Mouse (Mus musculus) hindbrain, embryonic 15.5 days (tissue): Measurements from ENCODE around the gene Psmb2. TPM values are rescaled to one million over a fixed set of nuclear protein-coding genes. Genes with fewer than 3 reads are reported as not detected.

Experiments used
- ATAC-seq: fragments of 200-750 bp; cut with Nextera tagmentation; 2 replicates; pipeline ENCODE4 v1.8.0; 2017; ENCODE audit warnings: low read depth, moderate number of reproducible peaks, moderate TSS enrichment; ENCODE audit not compliant: low FRiP score
- H3K27ac ChIP-seq: fragments of 300-500 bp; sonication (generic); replicated peaks from 2 replicates; pipeline ENCODE4 v1.5.1; 2015; ENCODE audit warnings: mild to moderate bottlenecking, inconsistent platforms
- H3K27me3 ChIP-seq: fragments of 300-500 bp; sonication (generic); 2 replicates; pipeline ENCODE4 v1.6.1; 2015; ENCODE audit warnings: control low read depth, inconsistent platforms
- H3K36me3 ChIP-seq: fragments of 300-500 bp; sonication (generic); 2 replicates; pipeline ENCODE4 v1.6.1; 2015; ENCODE audit warnings: control low read depth, inconsistent platforms
- H3K4me1 ChIP-seq: fragments of 300-500 bp; sonication (generic); replicated peaks from 2 replicates; pipeline ENCODE4 v1.6.1; 2015; ENCODE audit warnings: control low read depth, inconsistent platforms
- H3K4me2 ChIP-seq: fragments of 300-500 bp; sonication (generic); 2 replicates; pipeline ENCODE4 v1.6.1; 2015; ENCODE audit warnings: moderate library complexity, mild to moderate bottlenecking, inconsistent platforms
- H3K4me3 ChIP-seq: fragments of 300-500 bp; sonication (generic); 2 replicates; pipeline ENCODE4 v1.5.1; 2015; ENCODE audit warnings: mild to moderate bottlenecking, inconsistent platforms
- H3K9ac ChIP-seq: fragments of 300-500 bp; sonication (generic); 2 replicates; pipeline ENCODE4 v1.6.1; 2015; ENCODE audit warnings: inconsistent platforms
- H3K9me3 ChIP-seq: fragments of 300-500 bp; sonication (generic); 2 replicates; pipeline ENCODE4 v1.6.1; 2016; ENCODE audit warnings: control low read depth, inconsistent platforms
- WGBS: fragments of 180-500 bp; shearing (Covaris S2); methylation state at CpG from one replicate; pipeline ENCODE4 v1.1.7; 2015; 5-methylcytosine and 5-hydroxymethylcytosine counted together
- polyA plus RNA-seq: library from polyadenylated mRNA; unstranded; fragments of >200 nt; fragmentation: Nextera tagmentation; extraction: Ambion mirVana; gene quantifications from 2 replicates; pipeline ENCODE4 v1.2.1, GENCODE M21; 2015

Psmb2 gene
- 400 and 413 TPM in 2 replicates for polyA plus RNA-seq

DNA sequence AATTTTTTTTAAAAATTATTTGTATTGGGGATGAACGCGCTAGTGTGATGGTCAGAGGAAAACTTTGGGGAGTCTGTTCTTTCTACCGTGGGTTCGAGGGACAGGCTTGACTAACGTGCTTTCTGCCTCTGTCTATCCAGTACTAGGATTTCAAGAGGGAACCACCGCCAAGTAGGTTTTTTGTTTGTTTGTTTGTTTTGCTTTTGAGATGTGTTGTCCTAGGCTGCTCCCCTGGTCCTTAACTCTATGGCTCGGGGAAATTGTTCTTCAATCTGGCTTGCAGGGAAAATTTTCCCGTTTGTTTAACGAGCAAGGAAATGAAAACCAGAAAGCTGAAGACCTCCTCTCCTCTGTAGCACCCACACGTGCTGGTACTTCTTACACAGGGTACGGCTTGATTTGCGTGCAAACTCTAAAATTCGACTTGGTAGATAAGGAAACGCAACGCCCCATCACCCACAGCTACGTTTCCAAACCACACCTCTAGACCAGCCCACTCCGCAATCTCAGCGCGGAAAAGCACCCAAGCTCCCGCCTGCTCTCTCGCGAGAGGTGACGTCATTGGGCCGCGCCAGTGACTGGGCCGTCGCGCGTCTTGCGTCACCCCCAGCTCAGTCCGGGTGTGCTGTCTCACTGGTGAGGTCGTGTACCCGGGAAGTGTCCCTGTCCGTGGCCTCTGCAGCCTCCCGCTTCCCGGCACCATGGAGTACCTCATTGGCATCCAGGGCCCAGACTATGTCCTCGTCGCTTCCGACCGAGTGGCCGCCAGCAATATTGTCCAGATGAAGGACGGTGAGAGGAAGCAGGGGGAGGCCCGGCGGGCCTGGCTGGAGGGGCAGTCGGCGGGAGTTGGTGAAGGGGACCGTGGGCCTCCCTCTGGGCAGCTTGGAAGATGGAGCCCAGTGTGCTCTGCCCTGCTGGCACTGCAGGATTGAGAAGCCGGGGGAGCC is at the start of gene Psmb2:
Gene Psmb2 (plus strand): TSS at position 577 of the 950 bp plus-strand sequence.
- Histone ChIP-seq H3K4me3 (peak within 1 kb of the TSS; percentile 95), H3K4me1 (peaks cover 30% of the 10 kb centered on the region), H3K36me3 (no peaks in the 10 kb centered on the region), H3K4me2 (peak within 1 kb of the TSS; percentile 97), H3K9me3 (no peaks in the 10 kb centered on the region), H3K9ac (peak within 1 kb of the TSS; percentile 98), H3K27me3 (no peaks in the 10 kb centered on the region), H3K27ac (peak within 1 kb of the TSS; percentile 85)
- WGBS = 3% methylated on average over 48 of the region's 48 CpGs
- peak; percentile 98 for ATAC-seq

DNA sequence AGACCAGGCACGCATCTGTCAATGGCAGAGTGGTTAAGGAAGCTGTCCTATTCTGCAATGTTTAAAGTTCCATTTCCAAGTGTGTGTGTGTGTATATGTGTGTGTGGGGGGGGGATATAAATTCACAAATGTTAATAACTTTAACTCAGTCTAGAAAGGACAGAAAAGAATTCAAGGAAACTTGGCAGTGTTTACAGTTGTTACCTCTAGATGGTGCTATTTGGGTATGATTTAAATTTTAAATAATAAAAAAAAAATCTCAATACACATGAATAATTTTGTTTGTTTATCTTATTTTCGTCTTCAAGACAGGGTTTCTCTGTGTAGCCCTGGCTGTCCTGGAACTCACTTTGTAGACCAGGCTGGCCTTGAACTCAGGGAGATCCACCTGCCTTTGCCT is 45.5 kb upstream of the Psmb2 start:
- H3K9ac ChIP-seq = no peak overlapping the region
- H3K4me2 ChIP-seq = no peak overlapping the region
- H3K9me3 ChIP-seq = no peaks in the 10 kb centered on the region
- ATAC-seq = no peak
- no peak overlapping the region for H3K4me3 ChIP-seq
- 49% methylated on average over 2 of the region's 2 CpGs for WGBS
- H3K36me3 ChIP-seq = no peaks in the 10 kb centered on the region
- peaks cover 18% of the 10 kb centered on the region for H3K4me1 ChIP-seq
- H3K27me3 ChIP-seq = peaks cover 8% of the 10 kb centered on the region; the same call in 1 of the 2 replicates
- H3K27ac ChIP-seq = no peak overlapping the region

DNA sequence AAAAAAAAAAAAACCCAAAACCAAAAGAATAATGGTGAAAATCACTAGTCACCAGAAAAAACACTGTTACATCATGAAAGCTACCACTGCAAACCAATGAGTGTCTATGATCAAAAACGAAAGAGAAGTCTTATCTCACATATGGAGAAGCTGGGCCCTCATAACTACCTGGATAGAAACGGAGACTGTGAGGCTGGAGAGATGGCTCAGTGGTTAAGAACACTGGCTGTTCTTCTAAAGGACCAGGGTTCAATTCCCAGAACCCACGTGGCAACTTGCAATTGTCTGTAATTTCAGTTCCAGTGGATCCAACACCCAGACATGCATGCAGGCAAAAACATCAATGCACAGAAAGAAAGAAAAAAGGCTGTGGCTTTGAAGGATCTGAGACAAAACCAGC is 44.8 kb upstream of the Psmb2 start:
- WGBS = 68% methylated on average over 3 of the region's 3 CpGs
- H3K27ac ChIP-seq = no peak overlapping the region
- H3K4me1 ChIP-seq = peaks cover 11% of the 10 kb centered on the region; the same call in 1 of the 2 replicates
- no peak overlapping the region for H3K9ac ChIP-seq
- no peaks in the 10 kb centered on the region for H3K9me3 ChIP-seq
- no peak overlapping the region for H3K4me3 ChIP-seq
- no peak for ATAC-seq
- no peaks in the 10 kb centered on the region for H3K36me3 ChIP-seq
- H3K4me2 ChIP-seq = no peak overlapping the region
- peaks cover 11% of the 10 kb centered on the region; the same call in 1 of the 2 replicates for H3K27me3 ChIP-seq

DNA sequence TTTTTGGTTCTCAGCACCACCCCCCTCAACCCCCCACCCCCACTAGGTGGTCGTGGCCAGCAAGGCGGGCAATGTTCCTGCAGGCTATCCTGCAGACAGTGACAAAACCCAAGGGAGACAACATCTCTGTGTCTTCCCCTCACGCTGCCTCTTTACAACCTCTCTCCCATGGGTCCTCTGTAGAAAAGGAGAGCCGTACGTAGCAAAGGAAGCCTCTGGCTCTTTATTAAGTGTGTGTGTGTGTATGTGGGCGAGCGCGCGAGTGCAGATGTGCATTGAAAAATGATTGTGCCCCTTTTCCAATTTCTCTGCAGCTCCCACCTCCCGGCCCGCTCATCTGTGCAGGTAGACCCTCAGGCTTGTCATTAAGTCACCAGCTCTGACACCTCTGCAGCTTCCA is 41.1 kb upstream of the Psmb2 start:
- no peaks in the 10 kb centered on the region for H3K36me3 ChIP-seq
- H3K9me3 ChIP-seq = no peaks in the 10 kb centered on the region
- H3K4me1 ChIP-seq = peaks cover 15% of the 10 kb centered on the region
- H3K27ac ChIP-seq = no peak overlapping the region
- H3K4me2 ChIP-seq = peak overlapping the region; percentile 46
- WGBS = 21% methylated on average over 11 of the region's 11 CpGs
- H3K4me3 ChIP-seq = peak overlapping the region; percentile 1; the same call in 1 of the 2 replicates
- no peak overlapping the region for H3K9ac ChIP-seq
- no peak for ATAC-seq
- peaks cover 14% of the 10 kb centered on the region; the same call in 1 of the 2 replicates for H3K27me3 ChIP-seq

DNA sequence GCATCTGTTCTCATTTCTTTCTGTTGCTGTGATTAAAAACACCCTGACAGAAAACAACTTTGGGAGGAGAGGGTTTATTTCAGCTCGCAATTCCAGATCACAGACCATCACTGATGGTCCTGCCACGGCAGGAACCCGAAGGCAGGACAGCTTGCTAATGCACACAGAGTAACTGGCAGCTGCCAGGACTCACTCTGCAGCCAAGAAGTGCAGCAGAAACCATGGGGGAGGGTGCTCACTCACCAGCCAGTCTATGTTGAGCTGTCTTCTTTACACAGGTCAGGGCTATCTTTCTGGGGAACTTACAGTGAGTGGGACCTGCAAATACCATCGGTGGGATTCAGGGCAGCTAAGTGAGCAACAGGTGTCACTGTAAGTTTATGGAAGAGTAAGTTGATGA is 40.0 kb upstream of the Psmb2 start:
- Histone ChIP-seq H3K4me3 (no peak overlapping the region), H3K36me3 (no peaks in the 10 kb centered on the region), H3K4me1 (peaks cover 15% of the 10 kb centered on the region), H3K9me3 (no peaks in the 10 kb centered on the region), H3K9ac (no peak overlapping the region), H3K27ac (no peak overlapping the region), H3K4me2 (no peak overlapping the region), H3K27me3 (peaks cover 14% of the 10 kb centered on the region; the same call in 1 of the 2 replicates)
- no peak for ATAC-seq
- 60% methylated on average over 4 of the region's 4 CpGs for WGBS

DNA sequence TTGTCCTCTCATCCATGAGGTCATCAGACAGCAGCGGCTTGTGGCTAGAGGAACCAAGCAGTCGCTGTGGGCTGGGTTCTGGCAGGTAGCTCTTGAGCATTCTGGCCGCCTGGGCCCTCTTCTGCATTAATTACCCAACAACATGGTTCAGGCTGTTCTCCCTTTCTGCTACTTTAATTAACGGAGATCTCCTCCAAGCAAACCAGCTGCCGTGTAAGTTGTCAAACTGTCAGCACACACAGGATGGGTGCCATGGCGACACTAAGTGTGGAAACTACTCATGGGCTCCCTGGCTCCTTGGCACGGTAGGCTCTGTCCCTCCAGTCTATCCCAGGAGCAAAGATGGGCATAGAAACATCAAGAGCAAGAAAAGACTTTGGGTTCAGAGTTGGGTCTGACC is 38.1 kb upstream of the Psmb2 start:
- no peak overlapping the region for H3K4me3 ChIP-seq
- H3K27ac ChIP-seq = no peak overlapping the region
- H3K36me3 ChIP-seq = no peaks in the 10 kb centered on the region
- no peak for ATAC-seq
- peaks cover 17% of the 10 kb centered on the region for H3K4me1 ChIP-seq
- H3K4me2 ChIP-seq = no peak overlapping the region
- peaks cover 11% of the 10 kb centered on the region; the same call in 1 of the 2 replicates for H3K27me3 ChIP-seq
- no peaks in the 10 kb centered on the region for H3K9me3 ChIP-seq
- 32% methylated on average over 7 of the region's 7 CpGs for WGBS
- no peak overlapping the region for H3K9ac ChIP-seq

DNA sequence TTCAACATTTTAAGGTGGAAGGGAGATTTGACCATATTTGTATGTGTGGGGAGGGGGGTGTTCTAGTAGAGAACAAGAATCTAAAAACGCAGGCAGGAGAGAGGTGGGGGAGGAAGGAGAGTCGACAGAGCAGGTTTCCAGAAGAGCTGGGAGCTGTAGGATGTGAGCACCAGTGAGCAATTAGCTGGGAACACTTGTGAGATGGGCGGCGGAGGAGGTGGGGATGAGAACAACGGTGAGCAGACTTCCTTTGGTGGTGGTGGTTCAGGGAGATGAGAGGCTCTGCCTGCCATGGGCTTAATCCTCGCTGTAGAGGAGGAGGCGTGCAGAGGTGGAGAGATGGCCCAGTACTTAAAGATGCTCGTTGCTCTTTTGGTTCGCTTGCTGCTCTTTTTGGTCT is 35.5 kb upstream of the Psmb2 start:
- no peak for ATAC-seq
- Histone ChIP-seq H3K9me3 (no peaks in the 10 kb centered on the region), H3K4me1 (peaks cover 14% of the 10 kb centered on the region), H3K9ac (no peak overlapping the region), H3K4me2 (no peak overlapping the region), H3K27me3 (0 out of 2 replicates have a peak, but pooled peaks cover 6% of the 10 kb centered on the region), H3K4me3 (no peak overlapping the region), H3K27ac (no peak overlapping the region), H3K36me3 (no peaks in the 10 kb centered on the region)
- WGBS = 52% methylated on average over 9 of the region's 9 CpGs

DNA sequence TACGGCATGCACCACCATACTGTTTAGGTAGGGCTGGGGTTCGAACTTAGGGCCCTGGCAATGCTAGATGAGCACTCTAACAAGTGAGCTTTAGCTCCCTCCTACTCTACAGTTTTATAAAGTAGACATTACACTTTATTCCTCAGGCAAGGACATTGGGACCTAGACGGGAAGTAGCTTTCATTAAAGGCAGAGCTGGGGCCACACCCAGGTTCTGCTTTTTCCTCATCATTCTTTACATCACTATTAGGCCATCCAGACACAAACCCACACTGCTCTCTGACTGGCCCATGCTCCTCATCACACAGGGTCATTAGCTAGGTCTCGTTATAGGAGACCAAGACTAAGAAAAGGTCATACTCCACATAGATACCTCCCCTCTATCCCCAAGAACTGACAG is 33.6 kb upstream of the Psmb2 start:
- H3K27ac ChIP-seq = no peak overlapping the region
- no peaks in the 10 kb centered on the region for H3K9me3 ChIP-seq
- H3K4me3 ChIP-seq = no peak overlapping the region
- no peaks in the 10 kb centered on the region for H3K27me3 ChIP-seq
- peaks cover 23% of the 10 kb centered on the region for H3K4me1 ChIP-seq
- ATAC-seq = no peak
- 81% methylated on average over 4 of the region's 4 CpGs for WGBS
- H3K4me2 ChIP-seq = no peak overlapping the region
- no peak overlapping the region for H3K9ac ChIP-seq
- no peaks in the 10 kb centered on the region for H3K36me3 ChIP-seq

DNA sequence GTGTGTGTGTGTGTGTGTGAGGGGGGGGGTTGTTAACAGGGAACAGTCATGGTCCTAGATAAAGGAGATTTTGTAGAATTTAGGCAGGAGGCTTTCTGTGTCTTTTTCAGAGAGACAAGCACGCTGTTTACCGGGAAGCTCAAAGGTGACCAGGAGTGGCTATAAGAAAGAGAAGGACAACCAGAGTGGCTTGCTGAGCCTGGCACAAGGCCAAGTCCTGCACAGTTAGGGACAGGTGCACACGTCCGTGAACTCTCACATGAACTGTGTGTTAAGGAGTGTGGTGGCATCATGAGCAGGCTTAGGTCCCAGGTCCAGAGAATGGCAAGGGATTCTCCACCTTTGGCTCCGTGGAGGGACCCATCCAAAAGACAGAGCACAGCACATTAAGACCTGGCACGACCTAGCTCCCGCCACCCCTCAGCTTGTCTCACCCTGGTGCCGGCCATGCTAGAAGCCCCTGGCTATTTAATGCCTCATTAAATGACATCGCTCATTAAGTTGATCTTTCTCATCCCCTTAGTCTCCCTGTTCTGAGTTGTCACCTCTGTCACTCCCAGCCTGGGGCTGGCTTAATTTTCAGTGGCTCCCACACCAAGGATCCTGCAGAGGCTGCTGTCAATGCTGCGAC is 33.0 kb upstream of the Psmb2 start:
- H3K27me3 ChIP-seq = no peaks in the 10 kb centered on the region
- no peak overlapping the region for H3K4me3 ChIP-seq
- ATAC-seq = no peak
- WGBS = 56% methylated on average over 10 of the region's 10 CpGs
- H3K4me1 ChIP-seq = peaks cover 18% of the 10 kb centered on the region
- no peak overlapping the region for H3K9ac ChIP-seq
- H3K36me3 ChIP-seq = no peaks in the 10 kb centered on the region
- H3K27ac ChIP-seq = no peak overlapping the region
- H3K4me2 ChIP-seq = no peak overlapping the region
- no peaks in the 10 kb centered on the region for H3K9me3 ChIP-seq

DNA sequence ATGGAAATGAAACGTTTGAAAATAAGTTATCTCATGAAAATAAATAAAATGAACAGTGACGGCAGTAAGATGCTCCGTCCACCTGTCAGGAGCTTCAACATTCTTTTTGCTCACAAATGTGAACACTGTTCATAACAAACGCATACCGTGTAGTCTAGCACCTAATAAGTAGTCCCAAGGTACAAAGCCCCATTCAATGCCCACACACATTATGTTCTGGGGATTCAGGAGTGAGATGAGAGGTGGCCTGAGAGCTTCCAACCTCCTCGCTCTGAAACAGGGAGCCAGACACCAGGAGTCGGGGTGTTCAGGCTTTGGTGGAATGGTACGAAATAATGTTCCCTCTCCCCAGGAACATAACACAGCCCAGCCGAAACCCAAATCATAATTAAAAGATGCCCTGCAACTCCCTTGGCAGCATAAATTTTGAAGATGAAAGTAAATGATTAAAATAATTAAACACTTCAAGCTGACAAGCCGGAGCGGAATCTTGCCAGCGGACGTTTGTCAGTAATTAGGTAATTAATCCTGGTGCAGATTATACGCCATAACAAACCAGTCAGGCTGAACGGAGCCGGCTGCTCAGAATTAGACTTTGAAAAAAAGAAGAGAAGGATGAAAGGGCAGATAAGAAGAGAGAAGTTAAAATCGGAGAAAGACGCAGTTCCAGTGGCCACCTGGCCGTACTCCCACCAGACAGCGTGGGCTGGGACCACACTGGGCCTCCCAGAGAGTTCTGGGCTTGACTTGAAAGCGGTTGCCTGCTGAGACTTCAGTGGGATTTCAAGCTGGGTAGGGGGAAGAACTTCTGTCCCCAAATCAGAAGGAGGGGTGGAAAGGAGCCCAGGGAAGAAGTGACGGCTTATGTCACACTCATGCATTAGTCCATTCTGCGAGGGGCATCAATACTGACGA is 29.2 kb upstream of the Psmb2 start:
- Histone ChIP-seq H3K27me3 (no peaks in the 10 kb centered on the region; the same call in 1 of the 2 replicates), H3K27ac (peak overlapping the region; percentile 69), H3K4me1 (peaks cover 17% of the 10 kb centered on the region), H3K9me3 (no peaks in the 10 kb centered on the region), H3K9ac (no peak overlapping the region), H3K4me3 (no peak overlapping the region), H3K36me3 (no peaks in the 10 kb centered on the region), H3K4me2 (peak overlapping the region; percentile 20)
- peak; percentile 38 for ATAC-seq
- 31% methylated on average over 24 of the region's 24 CpGs for WGBS

DNA sequence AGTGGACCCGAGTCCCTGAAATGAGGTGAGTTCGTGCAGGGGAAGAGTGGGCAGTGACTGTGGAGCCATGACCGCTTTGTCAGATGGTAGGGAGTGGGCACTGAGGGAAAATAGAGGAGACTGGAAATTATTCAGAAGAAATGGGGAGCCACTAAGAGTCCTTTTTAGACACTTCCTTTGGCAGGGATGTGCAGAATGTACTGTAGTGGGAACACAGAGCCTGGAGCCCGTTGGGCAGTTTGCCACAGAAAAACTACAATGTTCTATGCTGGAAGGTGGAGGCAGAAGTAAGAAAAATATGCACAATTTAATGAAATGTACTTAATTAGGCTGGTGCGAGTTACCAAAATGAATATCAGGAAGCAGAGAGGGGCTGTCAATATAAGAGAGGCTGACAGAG is 24.3 kb upstream of the Psmb2 start:
- H3K9ac ChIP-seq = no peak overlapping the region

More for the DNA sequence above, 24.3 kb upstream of the Psmb2 start:
- no peaks in the 10 kb centered on the region for H3K9me3 ChIP-seq
- WGBS = 88% methylated on average over 5 of the region's 5 CpGs
- H3K27me3 ChIP-seq = peaks cover 4% of the 10 kb centered on the region; the same call in 1 of the 2 replicates
- no peak for ATAC-seq
- H3K4me2 ChIP-seq = no peak overlapping the region
- H3K4me3 ChIP-seq = no peak overlapping the region
- H3K36me3 ChIP-seq = no peaks in the 10 kb centered on the region
- H3K4me1 ChIP-seq = peaks cover 5% of the 10 kb centered on the region
- no peak overlapping the region for H3K27ac ChIP-seq
